Mouse (Mus musculus) CH12.LX (cell line): ENCODE measurements at regions not wholly inside any gene's neighbourhood (a gene's known extent, or its start where the extent isn't known, plus 50 kb on each side); places are given as distances from the start of the nearest gene placed in this dataset.

Experiments used
- CHD2 ChIP-seq: IDR thresholded peaks from 2 replicates; pipeline ENCODE4 v1.6.1; 2011; ENCODE audit warnings: low read length, improper control_type of control experiment
- CTCF ChIP-seq, 2 experiments: IDR thresholded peaks in 1 of 2; conservative IDR thresholded peaks in 1 of 2; 2 replicates each; pipeline ENCODE4 v1.5.1; 2011 to 2012; ENCODE audit warnings: low read depth in 2 of 2, low read length in 2 of 2, improper control_type of control experiment in 1 of 2, inconsistent platforms in 1 of 2, mild to moderate bottlenecking in 1 of 2, moderate library complexity in 1 of 2
- ETS1 ChIP-seq: conservative IDR thresholded peaks from 2 replicates; pipeline ENCODE4 v1.6.1; 2012; ENCODE audit warnings: low read depth, mild to moderate bottlenecking, inconsistent platforms, low read length, improper control_type of control experiment, moderate library complexity
- TCF12 ChIP-seq: IDR thresholded peaks from 2 replicates; pipeline ENCODE4 v1.6.1; 2014; ENCODE audit warnings: low read depth, mild to moderate bottlenecking, inconsistent platforms, low read length, improper control_type of control experiment

DNA sequence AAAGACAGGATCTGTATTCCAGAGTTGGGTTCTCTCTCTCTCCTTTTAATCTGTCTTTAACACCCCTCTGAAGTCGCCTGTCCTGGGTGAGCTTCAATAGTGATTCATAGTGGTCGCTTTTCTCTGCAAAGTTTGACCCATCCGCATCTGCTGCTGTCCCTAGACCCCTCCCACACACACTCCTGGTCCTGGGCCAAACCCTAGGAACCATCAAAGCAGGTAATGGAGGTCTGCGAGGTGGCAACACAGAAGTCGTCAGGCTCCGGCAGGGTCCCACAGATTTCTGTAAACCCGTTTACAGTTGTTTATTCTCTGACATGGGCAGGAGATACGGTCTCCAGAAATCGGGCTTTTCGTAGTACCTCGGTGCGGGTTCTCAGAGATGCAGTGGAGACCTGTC, 399.5 kb upstream of the Smim15 start:
- TF ChIP-seq CHD2: no peak
- TF ChIP-seq TCF12: no peak
- no peak for TF ChIP-seq ETS1
- no peak for TF ChIP-seq CTCF (conservative IDR thresholded peaks at IDR 0.05 in 1 of 2, IDR thresholded peaks at IDR 0.05 in 1 of 2; ENCODE audit: low read depth in 2 of 2, low read length in 2 of 2)
